Mouse (Mus musculus): ENCODE data around the gene Leng9.

DNA sequence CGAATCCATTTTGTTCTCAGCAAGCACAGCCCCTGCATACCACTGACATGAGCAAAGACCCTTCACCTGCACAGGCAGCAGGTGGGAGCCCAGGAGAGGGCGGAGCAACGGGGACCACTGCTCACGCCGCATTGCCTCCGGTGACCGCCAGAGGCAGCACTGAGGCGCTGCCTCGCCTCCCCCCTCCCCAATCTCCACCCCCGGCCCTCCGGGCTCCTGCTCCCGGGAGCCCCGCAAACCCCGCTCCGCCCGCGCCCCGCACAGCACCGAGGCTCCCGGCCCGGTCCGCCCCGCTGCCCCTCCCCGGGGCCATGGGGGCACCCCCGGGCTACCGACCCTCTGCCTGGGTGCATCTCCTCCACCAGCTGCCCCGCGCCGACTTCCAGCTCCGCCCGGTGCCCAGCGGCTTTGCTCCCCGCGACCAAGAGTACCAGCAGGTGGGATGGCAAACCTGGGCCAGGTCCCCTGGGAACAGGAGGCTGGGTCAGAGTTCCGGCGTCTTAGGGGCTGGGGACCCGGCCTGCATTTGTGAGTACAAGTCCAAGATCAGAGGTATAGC lies 30.8 kb downstream of the Leng9 start, which contains the start of gene Ttyh1:
- TF ChIP-seq CTCF (IDR thresholded peaks at IDR 0.05; ENCODE audit: low read depth) = peak; percentile 66
- no peak for TF ChIP-seq EP300 (optimal IDR thresholded peaks at IDR 0.05)
